Mouse (Mus musculus) cerebellum, postnatal 36 days (tissue): ENCODE measurements around the gene Uggt2.
A peak's percentile ranks its signal among the peaks of the same experiment; 100 is the strongest.
"Not testable (repeated sequence)": the region's sequence is repeated elsewhere in the genome, so short reads cannot be mapped to it uniquely, and the experiment has no call there.

Experiments
- DNase-seq, 2 experiments: peaks; one replicate each; pipeline ENCODE4 v3.0.0; 2021 to 2022; ENCODE audit warnings: mixed read lengths in 2 of 2

Uggt2 gene

GRCm38 (mm10) chr14:119027675-119028253, 71.5 kb downstream of the Uggt2 start:
- DNase-seq: no peak

- peak; percentile 41 to 47 for DNase-seq
These were observed 72.1 kb downstream of the Uggt2 start for GRCm38 (mm10) chr14:119027130-119027529.

GRCm38 (mm10) chr14:119025889-119026288, 73.3 kb downstream of the Uggt2 start:
- peak in 1 of 2 experiments; percentile 11 for DNase-seq

GRCm38 (mm10) chr14:119013549-119013948, 85.7 kb downstream of the Uggt2 start:
- no peak for DNase-seq

- peak; percentile 77 to 80 for DNase-seq
These were observed 86.4 kb downstream of the Uggt2 start for GRCm38 (mm10) chr14:119012607-119013431.

- DNase-seq: no peak
These were observed 89.7 kb downstream of the Uggt2 start for GRCm38 (mm10) chr14:119009531-119009930.

GRCm38 (mm10) chr14:119008031-119008590, 91.1 kb downstream of the Uggt2 start:
- no peak for DNase-seq

- peak; percentile 98 to 99 for DNase-seq
These were observed 91.9 kb downstream of the Uggt2 start for GRCm38 (mm10) chr14:119007103-119007951.

- peak; percentile 46 to 57 for DNase-seq
These were observed 92.7 kb downstream of the Uggt2 start for GRCm38 (mm10) chr14:119006441-119007102.

GRCm38 (mm10) chr14:119005834-119006233, 93.4 kb downstream of the Uggt2 start:
- DNase-seq: no peak

GRCm38 (mm10) chr14:119003320-119003719, 95.9 kb downstream of the Uggt2 start:
- DNase-seq: peak in 1 of 2 experiments; percentile 10

GRCm38 (mm10) chr14:118995226-118995925, 103.9 kb downstream of the Uggt2 start:
- DNase-seq: no peak

GRCm38 (mm10) chr14:118987523-118988496, 111.4 kb downstream of the Uggt2 start:
- no peak for DNase-seq

- peak; percentile 73 to 80 for DNase-seq
These were observed 112.3 kb downstream of the Uggt2 start for GRCm38 (mm10) chr14:118986653-118987522.

- DNase-seq: no peak
These were observed 115.1 kb downstream of the Uggt2 start for GRCm38 (mm10) chr14:118984161-118984560.

- DNase-seq: no peak
These were observed 115.8 kb downstream of the Uggt2 start for GRCm38 (mm10) chr14:118983396-118983795.

GRCm38 (mm10) chr14:118982429-118983045, 116.7 kb downstream of the Uggt2 start:
- not testable (repeated sequence) for DNase-seq

GRCm38 (mm10) chr14:118981711-118982428, 117.4 kb downstream of the Uggt2 start:
- DNase-seq: not testable (repeated sequence)
